ENCODE assay signal across 16 mouse cellular contexts in genomic region chr7:92820941-92821465, GRCm38 (mm10). TPM values are rescaled to one million over a fixed set of nuclear protein-coding genes. Genes with fewer than 3 reads are reported as not detected.
DNase-seq lines count a peak whose midpoint lies in the region; ATAC-seq and TF ChIP-seq lines count a peak whose summit lies in the region.
"Had no signal": no experiment of that assay in that cellular context is flagged by ENCODE, and none has a peak within 500 bp of the region (broad histone marks: within the 10 kb centered on the region; RNA-seq: fewer than 3 reads in every experiment).

No protein-coding gene starts in this region.

- H3K9me3 ChIP-seq in intestine, postnatal 0 days (ENCODE audit: control insufficient read depth) = no peaks in the 10 kb centered on the region
- H3K9me3 ChIP-seq in kidney, embryonic 14.5 days (ENCODE audit: control insufficient read depth, low read length) = no peaks in the 10 kb centered on the region
- H3K9me3 ChIP-seq: heart, embryonic 12.5 days; hindbrain, embryonic 10.5 days; midbrain, embryonic 13.5 days had no signal

- H3K27me3 ChIP-seq in liver, adult 2 months (ENCODE audit: control insufficient read depth, insufficient read depth, low read length) = no peaks in the 10 kb centered on the region
- no peaks in the 10 kb centered on the region for H3K27me3 ChIP-seq in intestine, postnatal 0 days (replicated peaks; ENCODE audit: control insufficient read depth, insufficient read depth, low read length)
- H3K27me3 ChIP-seq in kidney, embryonic 14.5 days (ENCODE audit: control insufficient read depth, insufficient read depth, low read length) = no peaks in the 10 kb centered on the region
- H3K27me3 ChIP-seq: heart, embryonic 12.5 days; midbrain, embryonic 13.5 days had no signal

- no peak overlapping the region for H3K4me3 ChIP-seq in liver, adult 2 months (ENCODE audit: insufficient read depth, low read depth, low read length)
- no peak overlapping the region for H3K4me3 ChIP-seq in brown adipose tissue, adult 24 weeks (ENCODE audit: insufficient read depth, low read depth, low read length)
- H3K4me3 ChIP-seq in intestine, postnatal 0 days (ENCODE audit: low read depth, low read length) = peak overlapping the region; percentile 37
- H3K4me3 ChIP-seq in kidney, embryonic 14.5 days (ENCODE audit: low read length) = no peak overlapping the region
- H3K4me3 ChIP-seq: heart, embryonic 12.5 days; hindbrain, embryonic 10.5 days; midbrain, embryonic 13.5 days had no signal

- peaks cover 6% of the 10 kb centered on the region; the same call in 1 of the 2 replicates for H3K4me1 ChIP-seq in liver, adult 2 months (ENCODE audit: control insufficient read depth, insufficient read depth, low read length)
- no peaks in the 10 kb centered on the region; the same call in 1 of the 2 replicates for H3K4me1 ChIP-seq in brown adipose tissue, adult 24 weeks (ENCODE audit: control insufficient read depth, insufficient read depth, insufficient read length, low read length)
- no peaks in the 10 kb centered on the region for H3K4me1 ChIP-seq in intestine, postnatal 0 days (replicated peaks; ENCODE audit: control insufficient read depth, insufficient read depth, low read length)
- no peaks in the 10 kb centered on the region for H3K4me1 ChIP-seq in kidney, embryonic 14.5 days (ENCODE audit: control insufficient read depth, insufficient read depth, low read length)
- H3K4me1 ChIP-seq: heart, embryonic 12.5 days; hindbrain, embryonic 10.5 days; midbrain, embryonic 13.5 days had no signal

- no peak overlapping the region; the same call in 1 of the 2 replicates for H3K9ac ChIP-seq in liver, adult 2 months (ENCODE audit: low read depth, low read length)
- peak overlapping the region; percentile 48 for H3K9ac ChIP-seq in intestine, postnatal 0 days (ENCODE audit: low read depth, low read length)
- no peak overlapping the region for H3K9ac ChIP-seq in kidney, embryonic 14.5 days (ENCODE audit: low read depth, low read length)
- H3K9ac ChIP-seq: forebrain, postnatal 0 days; heart, embryonic 12.5 days; midbrain, embryonic 13.5 days had no signal

- H3K79me2 ChIP-seq in liver, adult 2 months (ENCODE audit: control insufficient read depth, insufficient read depth, low read length) = peaks cover 10% of the 10 kb centered on the region; the same call in 1 of the 2 replicates

- no peak for TF ChIP-seq CTCF in liver, adult 2 months (IDR thresholded peaks at IDR 0.05; ENCODE audit: low read depth, low read length)
- no peak for TF ChIP-seq CTCF in intestine, postnatal 0 days (IDR thresholded peaks at IDR 0.05; ENCODE audit: low read depth)

- ATAC-seq in cerebellum, adult (ENCODE audit: insufficient number of reproducible peaks, low FRiP score, low TSS enrichment) = peak; percentile 74; the same call in 1 of the 2 replicates
- ATAC-seq in intestine, postnatal 0 days = no peak
- no peak for ATAC-seq in kidney, embryonic 14.5 days (ENCODE audit: low FRiP score, low TSS enrichment)
- ATAC-seq: forebrain, postnatal 0 days; midbrain, embryonic 13.5 days had no signal

- TF ChIP-seq POLR2A in liver, adult 2 months (IDR thresholded peaks at IDR 0.05; ENCODE audit: extremely low read depth, insufficient read depth, low read length) = no peak

- no peak for DNase-seq in cerebellum, adult 8-10 months
- DNase-seq in liver, adult 2 months (ENCODE audit: extremely low read depth, low read depth, low spot score) = peak; percentile 99
- no peak for DNase-seq in liver
- DNase-seq in Muller cell, postnatal 12 days (ENCODE audit: inconsistent ontology term) = no peak
- DNase-seq: forebrain, postnatal 0 days; gastrocnemius, postnatal 25 days; kidney, adult 11 months; lung, postnatal 36 days; right cerebral cortex, postnatal 4 days had no signal

- peaks cover 13% of the 10 kb centered on the region for H3K36me3 ChIP-seq in liver, adult 2 months (ENCODE audit: control insufficient read depth, insufficient read depth, low read length)
- H3K36me3 ChIP-seq in intestine, postnatal 0 days (ENCODE audit: control insufficient read depth, insufficient read depth) = 0 out of 2 replicates have a peak, but pooled peaks cover 6% of the 10 kb centered on the region
- H3K36me3 ChIP-seq in kidney, embryonic 14.5 days (ENCODE audit: control insufficient read depth, insufficient read depth, low read length) = no peaks in the 10 kb centered on the region
- H3K36me3 ChIP-seq: heart, embryonic 12.5 days; hindbrain, embryonic 10.5 days had no signal

- 17% methylated on average over 7 of the region's 7 CpGs for WGBS in liver, adult 2 months
- 62% methylated on average over 7 of the region's 7 CpGs for WGBS in intestine, postnatal 0 days
- WGBS in kidney, embryonic 14.5 days = 76% methylated on average over 7 of the region's 7 CpGs

- H3K4me2 ChIP-seq in intestine, postnatal 0 days (replicated peaks; ENCODE audit: low read depth) = peak overlapping the region; percentile 55
- no peak overlapping the region for H3K4me2 ChIP-seq in kidney, embryonic 14.5 days (replicated peaks; ENCODE audit: low read depth, low read length)
- H3K4me2 ChIP-seq: heart, embryonic 12.5 days; midbrain, embryonic 13.5 days had no signal

- peak overlapping the region; percentile 80 for H3K27ac ChIP-seq in liver, adult 2 months (replicated peaks; ENCODE audit: insufficient read depth, low read depth, low read length)
- 0 out of 2 replicates have a peak overlapping the region, but pooled peaks have one; percentile 25 for H3K27ac ChIP-seq in brown adipose tissue, adult 24 weeks (replicated peaks; ENCODE audit: low read depth, low read length)
- peak overlapping the region; percentile 51 for H3K27ac ChIP-seq in intestine, postnatal 0 days (ENCODE audit: low read depth, low read length)
- H3K27ac ChIP-seq in kidney, embryonic 14.5 days (ENCODE audit: low read depth, low read length) = no peak overlapping the region
- H3K27ac ChIP-seq: hindbrain, embryonic 10.5 days; midbrain, embryonic 13.5 days had no signal

RNA-seq across cellular contexts. Expression of gene Ddias, which starts 53.0 kb away (rescaled TPM):
- 0.87 and 1.0 TPM in 2 replicates for total RNA-seq in liver, adult 2 months (2014; rRNA removed)
- 0.06 and 0.21 TPM in 2 replicates for polyA plus RNA-seq in liver, adult 2 months (2012; rRNA removed)
- not detected in 2 replicates for polyA plus RNA-seq in brown adipose tissue, adult 24 weeks (2012; ENCODE audit: insufficient read depth, insufficient read length, missing spikeins)
- polyA plus RNA-seq in intestine, postnatal 0 days (2015; fragmentation: Nextera tagmentation; extraction: Ambion mirVana) = 2.6 and 2.8 TPM in 2 replicates
- polyA plus RNA-seq in kidney, embryonic 14.5 days (2014; fragmentation: Nextera tagmentation; extraction: Ambion mirVana) = 10.4 and 17.6 TPM in 2 replicates

RNA-seq across cellular contexts. Expression of gene Prcp, which starts 53.3 kb away (rescaled TPM):
- total RNA-seq in liver, adult 2 months (2014; rRNA removed) = 6.2 and 6.6 TPM in 2 replicates
- 4.2 and 4.6 TPM in 2 replicates for polyA plus RNA-seq in liver, adult 2 months (2012; rRNA removed)
- 11.4 and 11.9 TPM in 2 replicates for polyA plus RNA-seq in brown adipose tissue, adult 24 weeks (2012; ENCODE audit: insufficient read depth, insufficient read length, missing spikeins)
- 25.4 and 26.9 TPM in 2 replicates for polyA plus RNA-seq in intestine, postnatal 0 days (2015; fragmentation: Nextera tagmentation; extraction: Ambion mirVana)
- 21.5 and 24.2 TPM in 2 replicates for polyA plus RNA-seq in kidney, embryonic 14.5 days (2014; fragmentation: Nextera tagmentation; extraction: Ambion mirVana)
